Mouse (Mus musculus): ENCODE results near the gene Cwc25.

Cwc25 gene

GRCm38 (mm10) chr11:97697891-97698529 lies 68.3 kb downstream of the Cwc25 start:
- DNase-seq: peak in 1 of 2 experiments; percentile 57

GRCm38 (mm10) chr11:97697199-97697890 lies 69.0 kb downstream of the Cwc25 start:
- peak in 1 of 2 experiments; percentile 24 for DNase-seq

- DNase-seq: no peak
Observed at GRCm38 (mm10) chr11:97696669-97697068, 69.7 kb downstream of the Cwc25 start.

GRCm38 (mm10) chr11:97695712-97696401 lies 70.5 kb downstream of the Cwc25 start:
- peak in 1 of 2 experiments; percentile 33 for DNase-seq

All from kidney, postnatal 4 days (tissue).